In the genomic region with DNA sequence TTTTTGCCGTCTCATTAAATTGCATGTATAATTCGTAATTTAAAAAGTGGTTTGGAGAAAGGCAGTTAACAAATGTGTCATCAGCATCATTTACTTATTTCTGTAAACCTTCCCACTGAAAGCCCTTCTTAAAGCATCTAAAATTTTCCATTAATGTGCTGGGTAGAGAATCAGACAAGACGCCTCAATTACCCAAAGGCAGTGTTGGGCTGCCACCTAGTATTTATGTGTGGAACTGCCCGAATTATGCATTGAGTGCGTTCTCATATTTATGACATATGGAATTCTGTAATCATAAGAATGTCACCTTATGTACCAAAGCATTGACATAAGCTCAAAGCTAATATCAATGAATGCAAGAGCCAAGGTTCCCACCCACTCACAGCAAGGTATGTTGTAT, we compare ENCODE assay signal across 8 mouse cellular contexts.
DNase-seq lines count a peak whose midpoint lies in the region; ATAC-seq and TF ChIP-seq lines count a peak whose summit lies in the region.

No protein-coding gene starts in this region.

- H3K27ac ChIP-seq in kidney, embryonic 16.5 days (ENCODE audit: low read length), result no peak overlapping the region
- no peak overlapping the region for H3K27ac ChIP-seq in midbrain, postnatal 0 days (ENCODE audit: low read depth, low read length)

- TF ChIP-seq CTCF in midbrain, postnatal 0 days (IDR thresholded peaks at IDR 0.05), result peak; percentile 92

- H3K4me1 ChIP-seq in kidney, embryonic 16.5 days (ENCODE audit: insufficient read depth, low read length), result no peaks in the 10 kb centered on the region
- no peaks in the 10 kb centered on the region for H3K4me1 ChIP-seq in midbrain, postnatal 0 days (ENCODE audit: insufficient read depth, low read length)

- no peaks in the 10 kb centered on the region for H3K9me3 ChIP-seq in kidney, embryonic 16.5 days (ENCODE audit: low read length)
- no peaks in the 10 kb centered on the region for H3K9me3 ChIP-seq in midbrain, postnatal 0 days (ENCODE audit: low read length)

- no peak overlapping the region for H3K4me3 ChIP-seq in kidney, embryonic 16.5 days (ENCODE audit: low read length)
- no peak overlapping the region for H3K4me3 ChIP-seq in midbrain, postnatal 0 days (ENCODE audit: low read depth, low read length)

- no peaks in the 10 kb centered on the region for H3K36me3 ChIP-seq in kidney, embryonic 16.5 days (ENCODE audit: insufficient read depth, low read length)
- no peaks in the 10 kb centered on the region for H3K36me3 ChIP-seq in midbrain, postnatal 0 days (ENCODE audit: insufficient read depth, low read length)

- H3K4me2 ChIP-seq in kidney, embryonic 16.5 days (replicated peaks; ENCODE audit: low read depth, low read length), result no peak overlapping the region
- no peak overlapping the region for H3K4me2 ChIP-seq in midbrain, postnatal 0 days (ENCODE audit: low read depth, low read length, poor library complexity, severe bottlenecking)

- DNase-seq in kidney, postnatal 10 days, result peak; percentile 36
- DNase-seq in embryo, embryonic 10.5 days (ENCODE audit: low spot score), result peak; percentile 59
- DNase-seq in layer of hippocampus, adult 11-12 months (ENCODE audit: low spot score), result peak; percentile 49
- peak; percentile 87 for DNase-seq in midbrain, postnatal 0 days (ENCODE audit: low spot score)
- DNase-seq in neural tube, embryonic 10.5 days (ENCODE audit: extremely low spot score, low spot score), result no peak

- H3K9ac ChIP-seq in kidney, embryonic 16.5 days (replicated peaks; ENCODE audit: low read length), result no peak overlapping the region
- no peak overlapping the region for H3K9ac ChIP-seq in midbrain, postnatal 0 days (replicated peaks; ENCODE audit: low read length, poor library complexity, severe bottlenecking)

- no peaks in the 10 kb centered on the region for H3K27me3 ChIP-seq in kidney, embryonic 16.5 days (ENCODE audit: insufficient read depth, low read length)
- no peaks in the 10 kb centered on the region for H3K27me3 ChIP-seq in midbrain, postnatal 0 days (ENCODE audit: insufficient read depth, low read length)

- WGBS in kidney, embryonic 16.5 days, result 53% methylated on average over 5 of the region's 5 CpGs
- WGBS in midbrain, postnatal 0 days, result 40% methylated on average over 5 of the region's 5 CpGs

- ATAC-seq in kidney, embryonic 16.5 days (ENCODE audit: low FRiP score, low TSS enrichment), result no peak
- ATAC-seq in midbrain, postnatal 0 days (ENCODE audit: low FRiP score), result no peak
- no peak for ATAC-seq in inflammation-experienced regulatory T-cells, adult 6 months
- ATAC-seq in megakaryocyte, adult 5-6 weeks (ENCODE audit: poor library complexity, severe bottlenecking), result no peak
